Mouse (Mus musculus): ENCODE measurements around the gene Wdr62. TPM values are rescaled to one million over a fixed set of nuclear protein-coding genes. Genes with fewer than 3 reads are reported as not detected.

Gene Wdr62
- polyA plus RNA-seq, 1 experiment from 2014 or later: 11.4 TPM

DNA sequence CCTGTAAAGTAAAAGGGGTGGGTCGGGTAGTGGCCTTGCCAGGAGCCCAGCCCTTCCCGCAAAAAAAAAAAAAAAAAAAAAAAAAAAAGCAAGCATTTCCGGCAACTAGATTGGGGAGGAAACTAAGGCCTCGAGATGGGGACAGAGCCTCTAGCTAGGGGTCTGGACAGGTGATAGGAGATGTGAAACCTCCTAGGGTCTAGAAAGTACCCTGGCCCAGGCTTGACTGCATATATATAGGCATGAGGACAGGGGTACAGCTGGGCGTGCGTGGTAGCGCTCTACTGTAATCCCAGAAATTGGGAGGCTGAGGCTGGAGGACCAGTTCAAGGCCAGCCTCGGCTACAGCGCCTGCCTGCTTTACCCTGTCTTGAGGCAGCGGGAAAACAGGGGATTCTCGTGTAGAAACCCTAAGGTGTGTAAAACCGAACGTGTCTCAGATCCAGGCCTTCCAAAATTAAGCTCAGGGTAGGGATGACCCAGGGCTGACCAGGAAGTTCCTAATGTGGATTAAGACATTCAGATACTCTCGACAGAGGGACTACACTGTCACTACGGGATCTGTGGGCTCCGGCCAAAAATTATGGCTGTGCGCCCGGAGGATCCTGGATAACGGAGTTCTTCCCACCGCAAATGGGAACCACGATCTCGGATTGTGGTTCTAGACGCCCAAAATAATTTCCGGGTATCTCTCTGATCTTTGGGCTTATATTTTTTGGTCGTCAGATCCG is 86.0 kb downstream of the Wdr62 start:
- WGBS: under 1% methylated on average over 26 of the region's 26 CpGs
- Histone ChIP-seq H3K27me3 (ENCODE audit: insufficient read depth, poor library complexity, severe bottlenecking) (no peaks in the 10 kb centered on the region), H3K4me1 (peaks cover 40% of the 10 kb centered on the region), H3K4me3 (peak overlapping the region; percentile 85), H3K9me3 (no peaks in the 10 kb centered on the region), H3K27ac (peak overlapping the region; percentile 90), H3K36me3 (peaks cover 31% of the 10 kb centered on the region)
- no peak for DNase-seq (ENCODE audit: low spot score)

DNA sequence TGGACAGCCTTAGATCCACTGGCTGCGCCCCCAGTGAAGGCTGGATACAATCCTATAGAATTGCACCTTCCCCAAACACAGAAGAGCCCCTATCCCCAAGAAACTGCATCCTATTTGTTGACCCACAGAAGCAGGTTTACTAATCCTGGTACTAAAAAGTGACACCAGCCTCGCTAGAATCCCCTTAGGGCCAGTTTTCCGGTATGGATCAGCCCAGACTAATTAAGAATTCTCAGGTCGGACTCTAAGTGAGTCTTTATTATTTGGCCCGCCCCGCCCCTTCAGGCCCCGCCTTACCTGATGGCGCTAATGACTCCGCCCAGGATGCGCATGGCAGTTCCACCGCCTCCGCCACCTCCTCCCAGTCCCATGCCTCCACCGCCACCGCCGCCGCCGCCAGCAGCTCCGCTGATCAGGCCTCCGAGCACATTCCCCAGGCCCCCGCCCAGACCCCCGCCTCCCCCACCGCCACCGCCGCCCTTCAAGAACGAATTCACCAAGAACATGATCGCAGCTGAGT is 86.6 kb downstream of the Wdr62 start:
- H3K27me3 ChIP-seq (ENCODE audit: insufficient read depth, poor library complexity, severe bottlenecking): no peaks in the 10 kb centered on the region
- DNase-seq (ENCODE audit: low spot score): peak; percentile 95
- peak overlapping the region; percentile 85 for H3K4me3 ChIP-seq
- H3K9me3 ChIP-seq: no peaks in the 10 kb centered on the region
- WGBS: under 1% methylated on average over 26 of the region's 26 CpGs
- H3K4me1 ChIP-seq: peaks cover 40% of the 10 kb centered on the region
- peaks cover 38% of the 10 kb centered on the region for H3K36me3 ChIP-seq
- peak overlapping the region; percentile 90 for H3K27ac ChIP-seq

- DNase-seq (ENCODE audit: low spot score): no peak
- 24% methylated on average over 9 of the region's 9 CpGs for WGBS
- Histone ChIP-seq H3K27ac (peak overlapping the region; percentile 90), H3K9me3 (no peaks in the 10 kb centered on the region), H3K36me3 (peaks cover 44% of the 10 kb centered on the region), H3K4me3 (peak overlapping the region; percentile 85), H3K27me3 (ENCODE audit: insufficient read depth, poor library complexity, severe bottlenecking) (no peaks in the 10 kb centered on the region), H3K4me1 (peaks cover 35% of the 10 kb centered on the region)
Measured at GRCm38 (mm10) chr7:30193013-30193412, 87.2 kb downstream of the Wdr62 start.

DNA sequence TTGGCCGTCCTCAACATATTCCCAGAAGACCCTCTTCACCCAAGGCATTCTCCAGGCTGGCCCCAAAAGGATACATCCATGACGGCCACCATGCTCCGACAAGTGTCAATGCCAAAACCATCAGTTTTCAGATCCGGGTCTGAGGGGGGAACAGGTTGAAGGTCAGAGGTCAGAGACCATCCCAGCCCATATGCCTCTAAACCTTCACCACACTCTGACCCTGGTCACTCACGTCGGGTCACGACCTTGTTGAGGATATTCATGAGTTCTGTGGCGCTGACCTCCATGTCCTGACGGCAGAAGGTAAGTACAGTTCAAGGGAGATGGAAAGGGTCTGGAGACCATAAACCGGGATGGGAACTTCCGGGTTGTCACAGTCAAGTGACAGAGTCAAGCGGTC is 88.1 kb downstream of the Wdr62 start:
- H3K4me3 ChIP-seq: no peak overlapping the region
- H3K9me3 ChIP-seq: no peaks in the 10 kb centered on the region
- H3K27ac ChIP-seq: no peak overlapping the region
- H3K36me3 ChIP-seq: peaks cover 53% of the 10 kb centered on the region
- 90% methylated on average over 12 of the region's 12 CpGs for WGBS
- no peak for DNase-seq (ENCODE audit: low spot score)
- H3K27me3 ChIP-seq (ENCODE audit: insufficient read depth, poor library complexity, severe bottlenecking): no peaks in the 10 kb centered on the region
- H3K4me1 ChIP-seq: peaks cover 26% of the 10 kb centered on the region

Other genes starting within 250 kb of the Wdr62 start
- 2.7 and 3.2 TPM in 2 replicates for gene Zfp14, start 229.0 kb downstream of the Wdr62 start, polyA plus RNA-seq (2016; fragmentation: Nextera tagmentation; extraction: Ambion mirVana)
- 4.5 and 5.2 TPM in 2 replicates for gene Zfp82, start 207.5 kb downstream of the Wdr62 start, polyA plus RNA-seq (2016; fragmentation: Nextera tagmentation; extraction: Ambion mirVana)
- 0.34 and 1.0 TPM in 2 replicates for gene Gm26920, start 190.0 kb downstream of the Wdr62 start, polyA plus RNA-seq (2016; fragmentation: Nextera tagmentation; extraction: Ambion mirVana)
- gene Zfp566, start 189.9 kb downstream of the Wdr62 start, polyA plus RNA-seq (2016; fragmentation: Nextera tagmentation; extraction: Ambion mirVana): 7.0 and 10.7 TPM in 2 replicates
- 79.8 and 91.7 TPM in 2 replicates for gene Zfp260, start 185.6 kb downstream of the Wdr62 start, polyA plus RNA-seq (2016; fragmentation: Nextera tagmentation; extraction: Ambion mirVana)
- 9.5 and 10.8 TPM in 2 replicates for gene Zfp382, start 158.5 kb downstream of the Wdr62 start, polyA plus RNA-seq (2016; fragmentation: Nextera tagmentation; extraction: Ambion mirVana)
- gene Zfp146, start 110.7 kb downstream of the Wdr62 start, polyA plus RNA-seq (2016; fragmentation: Nextera tagmentation; extraction: Ambion mirVana): 8.6 and 9.5 TPM in 2 replicates
- 163 and 277 TPM in 2 replicates for gene Cox7a1, start 96.3 kb downstream of the Wdr62 start, polyA plus RNA-seq (2016; fragmentation: Nextera tagmentation; extraction: Ambion mirVana)
- 76.6 and 84.1 TPM in 2 replicates for gene Capns1, start 81.6 kb downstream of the Wdr62 start, polyA plus RNA-seq (2016; fragmentation: Nextera tagmentation; extraction: Ambion mirVana)
- 122 and 127 TPM in 2 replicates for gene Polr2i, start 48.5 kb downstream of the Wdr62 start, polyA plus RNA-seq (2016; fragmentation: Nextera tagmentation; extraction: Ambion mirVana)
- 212 and 246 TPM in 2 replicates for gene Tbcb, start 48.1 kb downstream of the Wdr62 start, polyA plus RNA-seq (2016; fragmentation: Nextera tagmentation; extraction: Ambion mirVana)
- gene Ovol3, start 44.7 kb downstream of the Wdr62 start, polyA plus RNA-seq (2016; fragmentation: Nextera tagmentation; extraction: Ambion mirVana): not detected in 2 replicates
- 0.29 and 0.43 TPM in 2 replicates for gene Thap8, start 325 bp downstream of the Wdr62 start, polyA plus RNA-seq (2016; fragmentation: Nextera tagmentation; extraction: Ambion mirVana)
- gene Clip3, start 11.3 kb upstream of the Wdr62 start, polyA plus RNA-seq (2016; fragmentation: Nextera tagmentation; extraction: Ambion mirVana): 10.4 and 18.4 TPM in 2 replicates
- gene Alkbh6, start 28.3 kb upstream of the Wdr62 start, polyA plus RNA-seq (2016; fragmentation: Nextera tagmentation; extraction: Ambion mirVana): 68.2 and 71.8 TPM in 2 replicates
- gene Syne4, start 34.4 kb upstream of the Wdr62 start, polyA plus RNA-seq (2016; fragmentation: Nextera tagmentation; extraction: Ambion mirVana): 26.8 and 43.1 TPM in 2 replicates
- gene E130208F15Rik, start 41.3 kb upstream of the Wdr62 start, polyA plus RNA-seq (2016; fragmentation: Nextera tagmentation; extraction: Ambion mirVana): 2.5 and 3.2 TPM in 2 replicates
- 15.1 and 16.4 TPM in 2 replicates for gene Sdhaf1, start 43.5 kb upstream of the Wdr62 start, polyA plus RNA-seq (2016; fragmentation: Nextera tagmentation; extraction: Ambion mirVana)
- gene Lrfn3, start 82.4 kb upstream of the Wdr62 start, polyA plus RNA-seq (2016; fragmentation: Nextera tagmentation; extraction: Ambion mirVana): 1.3 and 2.0 TPM in 2 replicates
- gene Tyrobp, start 133.3 kb upstream of the Wdr62 start, polyA plus RNA-seq (2016; fragmentation: Nextera tagmentation; extraction: Ambion mirVana): 2.2 and 9.0 TPM in 2 replicates
- 0.35 TPM in 1 of 2 replicates, not detected in the other for gene Hcst, start 139.4 kb upstream of the Wdr62 start, polyA plus RNA-seq (2016; fragmentation: Nextera tagmentation; extraction: Ambion mirVana)
- gene Nfkbid, start 141.3 kb upstream of the Wdr62 start, polyA plus RNA-seq (2016; fragmentation: Nextera tagmentation; extraction: Ambion mirVana): 1.5 and 1.6 TPM in 2 replicates
- 44.3 and 50.4 TPM in 2 replicates for gene Aplp1, start 165.1 kb upstream of the Wdr62 start, polyA plus RNA-seq (2016; fragmentation: Nextera tagmentation; extraction: Ambion mirVana)
- gene Kirrel2, start 177.3 kb upstream of the Wdr62 start, polyA plus RNA-seq (2016; fragmentation: Nextera tagmentation; extraction: Ambion mirVana): 3.3 and 5.2 TPM in 2 replicates
- gene Nphs1, start 177.9 kb upstream of the Wdr62 start, polyA plus RNA-seq (2016; fragmentation: Nextera tagmentation; extraction: Ambion mirVana): 0.55 and 0.79 TPM in 2 replicates
- gene Prodh2, start 213.2 kb upstream of the Wdr62 start, polyA plus RNA-seq (2016; fragmentation: Nextera tagmentation; extraction: Ambion mirVana): 0.30 and 3.0 TPM in 2 replicates

All from heart, embryonic 10.5 days (tissue).